Mouse (Mus musculus) midbrain, embryonic 14.5 days (tissue): ENCODE measurements around the gene Cd24a. TPM values are rescaled to one million over a fixed set of nuclear protein-coding genes. Genes with fewer than 3 reads are reported as not detected.

Experiments
- ATAC-seq: fragments of 200-750 bp; cut with Nextera tagmentation; 2 replicates; pipeline ENCODE4 v1.8.0; 2017; ENCODE audit warnings: moderate number of reproducible peaks, moderate library complexity; ENCODE audit not compliant: low FRiP score, low TSS enrichment
- DNase-seq: peaks from one replicate; pipeline ENCODE4 v3.0.0-alpha.2; 2015
- H3K27ac ChIP-seq: fragments of 300-500 bp; sonication (generic); replicated peaks from 2 replicates; pipeline ENCODE4 v1.5.1; 2014; ENCODE audit warnings: mild to moderate bottlenecking, low read depth, low read length, moderate library complexity
- H3K27me3 ChIP-seq: fragments of 300-500 bp; sonication (generic); 2 replicates; pipeline ENCODE4 v1.6.1; 2014; ENCODE audit warnings: low read length, control low read depth, mixed read lengths; ENCODE audit not compliant: control insufficient read depth, insufficient read depth
- H3K36me3 ChIP-seq: fragments of 300-500 bp; sonication (generic); 2 replicates; pipeline ENCODE4 v1.6.1; 2014; ENCODE audit warnings: low read length, control low read depth; ENCODE audit not compliant: control insufficient read depth, insufficient read depth
- H3K4me1 ChIP-seq: fragments of 300-500 bp; sonication (generic); 2 replicates; pipeline ENCODE4 v1.6.1; 2014; ENCODE audit warnings: mild to moderate bottlenecking, antibody characterized with exemption, low read length, control low read depth; ENCODE audit not compliant: control insufficient read depth, insufficient read depth
- H3K4me2 ChIP-seq: fragments of 300-500 bp; sonication (generic); 2 replicates; pipeline ENCODE4 v1.6.1; 2014; ENCODE audit warnings: mild to moderate bottlenecking, low read length, moderate library complexity
- H3K4me3 ChIP-seq: fragments of 300-500 bp; sonication (generic); replicated peaks from 2 replicates; pipeline ENCODE4 v1.5.1; 2014; ENCODE audit warnings: low read depth, low read length
- H3K9ac ChIP-seq: fragments of 300-500 bp; sonication (generic); replicated peaks from 2 replicates; pipeline ENCODE4 v1.6.1; 2014; ENCODE audit warnings: mild to moderate bottlenecking, low read length, moderate library complexity
- H3K9me3 ChIP-seq: fragments of 300-500 bp; sonication (generic); 2 replicates; pipeline ENCODE4 v1.6.1; 2016; ENCODE audit warnings: low read length, control low read depth, mixed read lengths; ENCODE audit not compliant: control insufficient read depth
- WGBS: fragments of 180-500 bp; shearing (Covaris S2); extraction: QIAGEN DNeasy Blood & Tissue Kit; methylation state at CpG from one replicate; pipeline ENCODE4 v1.1.7; 2014; 5-methylcytosine and 5-hydroxymethylcytosine counted together
- polyA plus RNA-seq: library from polyadenylated mRNA; unstranded; fragments of >200 nt; fragmentation: Nextera tagmentation; extraction: Ambion mirVana; gene quantifications from 2 replicates; pipeline ENCODE4 v1.2.1, GENCODE M21; 2014

Gene Cd24a
- polyA plus RNA-seq, 1 experiment from 2014 or later, result 1,163 TPM

GRCm38 (mm10) chr10:43578366-43578753 is 276 bp downstream of the Cd24a start:
- H3K27me3 ChIP-seq, result peaks cover 3% of the 10 kb centered on the region; the same call in 1 of the 2 replicates

GRCm38 (mm10) chr10:43578754-43579380 is 783 bp downstream of the Cd24a start:
- ATAC-seq (peak; percentile 88), DNase-seq (peak; percentile 94)
- Histone ChIP-seq H3K4me1 (peaks cover 21% of the 10 kb centered on the region), H3K36me3 (peaks cover 16% of the 10 kb centered on the region), H3K4me2 (peak overlapping the region; percentile 84), H3K9me3 (no peaks in the 10 kb centered on the region), H3K9ac (peak overlapping the region; percentile 98), H3K27me3 (peaks cover 3% of the 10 kb centered on the region; the same call in 1 of the 2 replicates), H3K27ac (peak overlapping the region; percentile 99), H3K4me3 (peak overlapping the region; percentile 84)
- WGBS, result under 1% methylated on average over 52 of the region's 65 CpGs

More at GRCm38 (mm10) chr10:43578366-43578753, 276 bp downstream of the Cd24a start:
- Histone ChIP-seq H3K4me3 (peak overlapping the region; percentile 84), H3K36me3 (peaks cover 11% of the 10 kb centered on the region), H3K9ac (peak overlapping the region; percentile 98), H3K9me3 (no peaks in the 10 kb centered on the region), H3K4me2 (peak overlapping the region; percentile 84), H3K27ac (peak overlapping the region; percentile 99), H3K4me1 (peaks cover 21% of the 10 kb centered on the region)
- under 1% methylated on average over 32 of the region's 32 CpGs for WGBS
- ATAC-seq (peak; percentile 28), DNase-seq (peak; percentile 83)

DNA sequence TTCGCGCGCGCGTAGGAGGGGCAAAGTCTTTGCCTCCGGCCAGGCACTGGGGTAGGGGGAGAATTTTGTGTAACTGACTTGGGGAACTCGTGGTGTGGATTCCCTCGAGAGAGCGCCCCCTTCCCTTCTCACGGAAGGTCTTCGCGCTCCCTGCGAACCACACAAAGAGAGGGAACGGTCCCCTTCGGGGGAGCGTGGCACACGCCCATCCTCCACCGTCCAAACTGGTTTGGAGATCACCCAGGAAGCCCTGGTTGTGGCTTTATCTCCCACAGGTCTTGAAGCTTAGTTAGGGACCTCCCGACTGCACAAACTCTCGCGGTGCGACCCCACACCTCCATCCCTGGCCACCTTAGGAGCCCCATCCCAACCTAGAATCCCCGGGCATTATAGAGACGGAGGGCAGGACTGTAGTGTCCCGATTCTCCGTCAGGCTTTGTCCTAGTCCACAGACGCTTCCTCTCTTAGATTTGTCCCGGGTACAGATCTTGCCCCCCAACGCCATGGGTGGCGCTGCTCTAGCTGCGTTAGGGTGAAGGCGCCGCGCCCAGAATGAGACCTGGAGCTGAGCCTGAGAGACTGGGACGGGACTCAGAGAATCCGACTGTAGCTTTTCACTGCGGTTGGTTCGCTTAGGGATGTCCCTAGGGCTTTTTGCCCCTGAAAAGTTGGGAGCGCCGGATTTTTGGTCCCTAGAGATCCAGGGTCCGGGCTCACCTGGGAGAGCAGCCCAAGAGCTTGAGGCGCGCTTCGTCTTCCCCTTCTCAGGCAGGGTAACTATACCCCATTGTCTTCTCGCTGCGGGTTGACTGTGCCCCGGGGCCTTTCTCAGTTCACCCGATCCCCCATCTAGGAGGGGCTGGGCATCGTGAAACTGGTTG is 1.5 kb downstream of the Cd24a start:
- H3K36me3 ChIP-seq, result peaks cover 24% of the 10 kb centered on the region
- WGBS, result under 1% methylated on average over 49 of the region's 49 CpGs
- peaks cover 3% of the 10 kb centered on the region; the same call in 1 of the 2 replicates for H3K27me3 ChIP-seq
- H3K9ac ChIP-seq, result peak overlapping the region; percentile 98
- H3K4me1 ChIP-seq, result peaks cover 21% of the 10 kb centered on the region
- peak overlapping the region; percentile 84 for H3K4me3 ChIP-seq
- H3K9me3 ChIP-seq, result no peaks in the 10 kb centered on the region
- H3K4me2 ChIP-seq, result peak overlapping the region; percentile 84
- H3K27ac ChIP-seq, result peak overlapping the region; percentile 99
- ATAC-seq (peak; percentile 32), DNase-seq (peak; percentile 84)

- peak overlapping the region; percentile 84 for H3K4me3 ChIP-seq
- peaks cover 21% of the 10 kb centered on the region for H3K4me1 ChIP-seq
- H3K9me3 ChIP-seq, result no peaks in the 10 kb centered on the region
- H3K4me2 ChIP-seq, result peak overlapping the region; percentile 84
- ATAC-seq (peak; percentile 44), DNase-seq (peak; percentile 92)
- peaks cover 29% of the 10 kb centered on the region for H3K36me3 ChIP-seq
- H3K27ac ChIP-seq, result peak overlapping the region; percentile 99
- peak overlapping the region; percentile 98 for H3K9ac ChIP-seq
- peaks cover 3% of the 10 kb centered on the region; the same call in 1 of the 2 replicates for H3K27me3 ChIP-seq
- under 1% methylated on average over 15 of the region's 15 CpGs for WGBS
These were observed 2.6 kb downstream of the Cd24a start for GRCm38 (mm10) chr10:43580649-43581078.

DNA sequence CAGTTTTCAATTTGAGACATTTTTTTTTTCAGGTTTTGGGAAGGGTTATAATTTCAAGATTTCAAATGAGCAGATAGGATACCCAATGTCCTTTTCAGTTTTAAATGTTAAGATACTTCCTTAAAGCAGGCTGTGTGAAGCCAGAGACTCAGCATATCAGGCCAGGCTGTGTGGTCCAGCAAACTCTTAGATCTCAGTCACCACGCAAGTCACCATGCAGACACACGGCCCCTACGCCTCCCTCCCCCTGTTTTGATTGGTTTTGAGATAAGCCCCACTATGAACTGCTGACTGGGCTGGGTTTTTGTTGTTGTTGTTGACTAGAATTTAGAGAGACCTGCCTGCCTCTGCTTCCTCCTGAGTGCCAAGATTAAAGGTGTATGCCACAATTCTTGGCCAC is 3.2 kb downstream of the Cd24a start:
- peaks cover 32% of the 10 kb centered on the region for H3K36me3 ChIP-seq
- peaks cover 21% of the 10 kb centered on the region for H3K4me1 ChIP-seq
- DNase-seq (peak; percentile 46), ATAC-seq (no peak)
- H3K9me3 ChIP-seq, result no peaks in the 10 kb centered on the region
- WGBS, result 18% methylated on average over 3 of the region's 3 CpGs
- peak overlapping the region; percentile 84 for H3K4me3 ChIP-seq
- H3K27ac ChIP-seq, result peak overlapping the region; percentile 99
- peaks cover 3% of the 10 kb centered on the region; the same call in 1 of the 2 replicates for H3K27me3 ChIP-seq
- peak overlapping the region; percentile 98 for H3K9ac ChIP-seq
- peak overlapping the region; percentile 84 for H3K4me2 ChIP-seq

DNA sequence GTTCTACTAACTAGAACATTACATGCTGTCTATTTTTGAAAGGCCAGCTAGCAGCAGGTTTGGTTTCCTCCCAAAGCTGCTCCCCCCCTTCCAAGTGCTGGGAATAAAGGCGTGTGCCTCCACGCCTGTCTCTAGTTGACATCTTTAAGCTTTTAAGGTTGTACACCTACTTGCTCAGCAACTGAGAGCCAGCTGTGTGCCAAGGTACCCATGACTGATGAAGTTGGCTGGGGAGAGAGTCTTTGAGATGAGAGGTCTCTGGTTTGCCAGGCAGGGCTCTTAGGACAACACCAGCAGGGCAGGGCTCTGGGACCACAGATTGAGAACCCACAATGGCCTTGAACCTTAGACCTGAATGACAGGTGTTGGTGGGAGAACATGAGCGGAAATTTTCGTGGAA is 6.5 kb downstream of the Cd24a start:
- Histone ChIP-seq H3K4me1 (peaks cover 7% of the 10 kb centered on the region; the same call in 1 of the 2 replicates), H3K27ac (no peak overlapping the region), H3K27me3 (no peaks in the 10 kb centered on the region), H3K4me2 (no peak overlapping the region), H3K36me3 (peaks cover 32% of the 10 kb centered on the region), H3K9me3 (no peaks in the 10 kb centered on the region), H3K9ac (no peak overlapping the region), H3K4me3 (no peak overlapping the region)
- no peak for DNase-seq
- no peak for ATAC-seq
- WGBS, result 93% methylated on average over 4 of the region's 4 CpGs

DNA sequence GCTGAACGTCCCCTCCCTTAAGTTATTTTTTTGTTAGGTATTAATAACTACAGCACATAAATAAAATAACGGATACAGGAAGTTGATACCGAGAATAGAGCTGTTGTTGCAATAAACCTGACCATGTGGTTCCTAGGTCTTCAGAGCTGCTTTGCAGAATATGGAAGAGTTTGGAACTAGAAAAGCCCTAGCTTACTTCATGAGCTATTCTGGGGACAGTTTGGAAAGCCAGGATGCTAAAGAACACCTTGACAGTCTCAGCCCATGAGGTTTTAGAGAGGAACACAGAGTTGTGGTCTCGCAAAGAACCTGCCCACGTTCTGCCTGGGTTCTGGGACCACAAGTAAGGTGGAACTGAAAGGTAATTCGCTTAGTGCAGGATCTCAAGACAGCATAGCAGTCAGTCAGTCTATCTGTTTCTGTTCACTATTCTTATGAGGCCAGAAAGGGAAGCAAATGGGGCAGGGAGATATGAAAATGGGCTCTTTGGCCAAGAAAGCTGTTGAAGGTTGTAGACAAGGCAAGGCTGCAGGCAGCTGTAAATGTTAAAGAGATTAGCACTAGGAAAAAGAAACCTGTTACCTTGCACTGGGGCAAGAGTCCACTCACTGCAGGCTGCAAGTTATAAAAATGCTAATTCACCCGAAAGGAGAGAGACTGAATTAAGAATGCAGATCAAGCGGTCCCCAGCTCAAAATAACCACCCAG is 10.5 kb downstream of the Cd24a start:
- H3K4me3 ChIP-seq, result no peak overlapping the region
- H3K9me3 ChIP-seq, result no peaks in the 10 kb centered on the region
- no peak for ATAC-seq
- no peak overlapping the region for H3K4me2 ChIP-seq
- WGBS, result 73% methylated on average over 8 of the region's 8 CpGs
- H3K27me3 ChIP-seq, result no peaks in the 10 kb centered on the region
- no peak overlapping the region for H3K9ac ChIP-seq
- DNase-seq, result no peak
- H3K27ac ChIP-seq, result no peak overlapping the region
- H3K4me1 ChIP-seq, result no peaks in the 10 kb centered on the region
- peaks cover 18% of the 10 kb centered on the region for H3K36me3 ChIP-seq

- Histone ChIP-seq H3K9me3 (no peaks in the 10 kb centered on the region), H3K9ac (no peak overlapping the region), H3K27ac (no peak overlapping the region), H3K36me3 (no peaks in the 10 kb centered on the region), H3K27me3 (no peaks in the 10 kb centered on the region), H3K4me3 (no peak overlapping the region), H3K4me2 (no peak overlapping the region), H3K4me1 (no peaks in the 10 kb centered on the region)
- ATAC-seq (no peak), DNase-seq (no peak)
- WGBS, result 91% methylated on average over 10 of the region's 10 CpGs
These were observed 13.4 kb downstream of the Cd24a start for GRCm38 (mm10) chr10:43591477-43591876.
